Mouse (Mus musculus): Measurements from ENCODE around the gene Spata31d1d.

Gene Spata31d1d

DNA sequence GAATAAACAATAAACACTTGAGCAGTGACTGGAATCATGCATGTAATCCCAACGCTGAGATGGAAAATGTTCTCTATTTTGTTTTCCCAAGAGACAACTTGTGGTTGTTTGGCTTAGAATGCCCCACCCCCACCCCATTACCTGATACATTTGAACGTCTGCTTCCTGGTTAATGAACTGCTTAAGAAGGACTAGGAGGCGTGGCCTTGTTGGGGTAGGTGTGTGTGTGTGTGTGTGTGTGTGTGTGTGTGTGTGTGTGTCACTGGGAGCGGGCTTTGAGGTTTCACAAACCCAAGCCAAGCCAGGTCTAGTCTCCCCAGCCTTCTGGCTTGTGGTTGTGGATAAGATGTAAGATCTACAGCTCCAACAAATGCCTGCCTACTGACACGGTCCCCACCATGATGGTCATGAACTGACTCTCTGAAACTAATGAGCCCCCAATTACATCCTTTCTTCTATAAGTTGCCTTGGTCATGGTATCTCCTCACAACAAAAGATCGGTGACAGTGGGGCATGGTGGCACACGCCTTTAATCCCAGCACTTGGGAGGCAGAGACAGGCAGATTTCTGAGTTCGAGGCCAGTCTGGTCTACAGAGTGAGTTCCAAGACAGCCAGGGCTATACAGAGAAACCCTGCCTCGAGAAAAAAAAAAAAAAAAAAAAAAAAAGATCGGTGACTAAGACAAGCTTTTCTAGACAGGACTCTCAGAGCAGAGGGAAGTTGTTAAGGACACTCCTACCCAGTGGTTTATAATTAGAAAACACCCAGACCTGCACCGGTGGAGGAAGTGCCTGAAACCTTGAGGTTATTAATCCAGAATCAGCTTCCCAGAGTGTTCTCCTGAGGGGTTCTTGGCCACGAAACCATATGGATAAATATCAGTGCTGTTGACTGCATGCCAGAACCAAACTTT is 55.0 kb downstream of the Spata31d1d start:
- DNase-seq, result no peak
